Mouse (Mus musculus) testis, adult 2 months (tissue): ENCODE data around the gene Ndufs7. TPM values are rescaled to one million over a fixed set of nuclear protein-coding genes. Genes with fewer than 3 reads are reported as not detected.

Source experiments
- H3K27ac ChIP-seq: fragments of 200-500 bp; 2 replicates; pipeline ENCODE4 v1.5.1; 2012; ENCODE audit warnings: low read depth, low read length; ENCODE audit not compliant: control insufficient read depth, insufficient read depth
- H3K27me3 ChIP-seq: fragments of 200-500 bp; 2 replicates; pipeline ENCODE4 v1.6.1; 2012; ENCODE audit warnings: mild to moderate bottlenecking, low read length, moderate library complexity; ENCODE audit not compliant: control insufficient read depth, insufficient read depth
- H3K36me3 ChIP-seq: fragments of 200-500 bp; 2 replicates; pipeline ENCODE4 v1.6.1; 2012; ENCODE audit warnings: mild to moderate bottlenecking, low read length; ENCODE audit not compliant: control insufficient read depth, insufficient read depth
- H3K4me1 ChIP-seq: fragments of 200-500 bp; 2 replicates; pipeline ENCODE4 v1.6.1; 2012; ENCODE audit warnings: low read length; ENCODE audit not compliant: control insufficient read depth, insufficient read depth
- H3K4me3 ChIP-seq: fragments of 200-500 bp; 2 replicates; pipeline ENCODE4 v1.5.1; 2012; ENCODE audit warnings: low read depth, mild to moderate bottlenecking, low read length, moderate library complexity, mixed read lengths; ENCODE audit not compliant: control insufficient read depth
- CTCF ChIP-seq: fragments of 200-500 bp; IDR thresholded peaks from 2 replicates; pipeline ENCODE4 v1.5.1; 2012; ENCODE audit warnings: low read depth, mild to moderate bottlenecking, inconsistent platforms, low read length, moderate library complexity; ENCODE audit not compliant: control insufficient read depth, insufficient read depth, insufficient replicate concordance
- POLR2A ChIP-seq: fragments of 200-500 bp; IDR thresholded peaks from 2 replicates; pipeline ENCODE4 v1.6.1; 2012; ENCODE audit warnings: low read depth, mild to moderate bottlenecking, inconsistent platforms, low read length, moderate library complexity; ENCODE audit not compliant: control insufficient read depth
- polyA plus RNA-seq: library from polyadenylated mRNA; depleted of rRNA; stranded (reverse); fragments of >200 nt; gene quantifications from 2 replicates; pipeline ENCODE4 v1.2.3, GENCODE M21; 2012; rRNA removed

The Ndufs7 gene
- polyA plus RNA-seq: 105 and 132 TPM in 2 replicates

GRCm38 (mm10) chr10:80248971-80249640, at the start of gene Ndufs7:
Ndufs7 (plus strand) TSS chr10:80249121.
- peak within 1 kb of the TSS; percentile 82 for H3K27ac ChIP-seq
- H3K27me3 ChIP-seq: no peaks in the 10 kb centered on the region
- H3K4me1 ChIP-seq: 0 out of 2 replicates have a peak, but pooled peaks cover 2% of the 10 kb centered on the region
- H3K4me3 ChIP-seq: peak within 1 kb of the TSS; percentile 94
- H3K36me3 ChIP-seq: no peaks in the 10 kb centered on the region
- peak; percentile 67 for TF ChIP-seq POLR2A
- TF ChIP-seq CTCF: no peak

- Histone ChIP-seq H3K36me3 (no peaks in the 10 kb centered on the region), H3K27ac (no peak overlapping the region), H3K4me1 (no peaks in the 10 kb centered on the region), H3K4me3 (no peak overlapping the region), H3K27me3 (no peaks in the 10 kb centered on the region)
- peak; percentile 71; the same call in 1 of the 2 replicates for TF ChIP-seq CTCF
- TF ChIP-seq POLR2A: no peak
Measured at GRCm38 (mm10) chr10:80199440-80200008, 49.4 kb upstream of the Ndufs7 start.

- Histone ChIP-seq H3K27me3 (no peaks in the 10 kb centered on the region), H3K36me3 (no peaks in the 10 kb centered on the region), H3K27ac (no peak overlapping the region), H3K4me1 (no peaks in the 10 kb centered on the region), H3K4me3 (no peak overlapping the region)
- TF ChIP-seq POLR2A: no peak
- TF ChIP-seq CTCF: no peak
Measured at GRCm38 (mm10) chr10:80200485-80200884, 48.4 kb upstream of the Ndufs7 start.

DNA sequence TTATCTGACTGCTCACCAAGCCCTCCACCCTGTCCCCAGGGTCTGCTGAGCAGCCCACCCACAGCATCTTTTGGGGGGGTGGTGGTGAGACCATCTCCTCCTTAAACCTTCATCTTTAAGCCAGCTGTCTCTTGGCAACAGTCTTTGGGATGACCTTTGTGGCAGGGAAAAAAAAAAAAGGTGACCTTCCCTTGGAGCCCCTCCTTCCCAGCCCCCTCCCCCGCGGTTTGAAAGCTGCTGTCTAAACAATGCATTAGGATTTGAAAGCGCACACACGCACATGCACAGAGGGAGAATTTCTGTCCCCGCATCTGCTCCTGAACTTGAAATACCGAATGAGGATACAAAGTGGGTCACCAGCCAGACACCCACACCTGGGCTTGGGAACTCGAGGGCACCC, 44.9 kb upstream of the Ndufs7 start:
- H3K36me3 ChIP-seq: no peaks in the 10 kb centered on the region
- no peak overlapping the region for H3K27ac ChIP-seq
- no peaks in the 10 kb centered on the region for H3K27me3 ChIP-seq
- TF ChIP-seq POLR2A (no peak), CTCF (no peak)
- peaks cover 1% of the 10 kb centered on the region; the same call in 1 of the 2 replicates for H3K4me1 ChIP-seq
- H3K4me3 ChIP-seq: no peak overlapping the region

DNA sequence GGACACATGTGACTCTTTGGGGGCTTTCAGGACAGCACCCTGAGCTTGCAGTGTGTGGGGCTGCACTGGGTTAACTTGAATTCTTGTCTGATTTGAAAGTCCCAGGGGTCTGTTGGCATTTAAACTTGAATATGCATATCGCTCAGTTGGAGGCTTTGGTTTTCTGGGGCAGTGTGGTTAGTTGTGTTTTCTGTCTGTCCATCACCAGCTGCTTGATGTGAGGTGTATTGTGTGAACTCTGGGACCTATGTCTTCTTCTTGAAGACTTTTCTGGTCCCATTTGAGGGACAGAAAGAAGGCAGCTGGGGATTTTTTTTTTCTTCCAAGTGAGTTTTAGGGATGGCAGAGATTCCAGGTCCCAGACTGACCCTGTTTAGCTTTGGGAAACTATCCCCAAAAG, 41.7 kb upstream of the Ndufs7 start:
- no peaks in the 10 kb centered on the region for H3K36me3 ChIP-seq
- no peaks in the 10 kb centered on the region for H3K27me3 ChIP-seq
- no peak overlapping the region for H3K27ac ChIP-seq
- no peak overlapping the region for H3K4me3 ChIP-seq
- H3K4me1 ChIP-seq: peaks cover 3% of the 10 kb centered on the region; the same call in 1 of the 2 replicates
- no peak for TF ChIP-seq POLR2A
- no peak for TF ChIP-seq CTCF

DNA sequence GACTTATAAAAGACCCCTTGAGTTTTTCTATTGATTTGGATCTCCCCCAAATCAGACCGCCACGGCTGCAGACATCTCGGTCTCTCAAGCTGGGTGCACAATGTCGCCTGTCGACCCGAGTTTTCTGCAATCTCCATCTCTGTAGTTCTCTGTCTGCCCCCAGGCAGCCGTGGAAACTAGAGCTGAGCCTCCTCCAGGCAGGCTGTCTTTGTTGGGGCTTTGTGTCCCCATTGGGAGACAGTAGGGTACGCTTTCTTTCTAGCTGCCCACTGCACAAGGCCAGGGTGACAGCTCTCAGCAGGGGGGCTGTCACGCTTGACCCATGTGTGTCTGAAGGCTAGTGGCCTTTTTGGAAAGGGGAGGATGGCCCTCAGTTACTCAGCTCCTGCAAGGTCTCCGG, 41.2 kb upstream of the Ndufs7 start:
- Histone ChIP-seq H3K4me1 (peaks cover 3% of the 10 kb centered on the region; the same call in 1 of the 2 replicates), H3K27me3 (no peaks in the 10 kb centered on the region), H3K27ac (no peak overlapping the region), H3K4me3 (no peak overlapping the region), H3K36me3 (no peaks in the 10 kb centered on the region)
- TF ChIP-seq POLR2A: no peak
- TF ChIP-seq CTCF: no peak

- peaks cover 3% of the 10 kb centered on the region; the same call in 1 of the 2 replicates for H3K4me1 ChIP-seq
- H3K36me3 ChIP-seq: no peaks in the 10 kb centered on the region
- TF ChIP-seq CTCF (no peak), POLR2A (no peak)
- H3K4me3 ChIP-seq: no peak overlapping the region
- H3K27ac ChIP-seq: no peak overlapping the region
- H3K27me3 ChIP-seq: no peaks in the 10 kb centered on the region
Measured at GRCm38 (mm10) chr10:80208248-80208647, 40.7 kb upstream of the Ndufs7 start.
